12 mouse cellular contexts compared by ENCODE assay signal in the genomic region with DNA sequence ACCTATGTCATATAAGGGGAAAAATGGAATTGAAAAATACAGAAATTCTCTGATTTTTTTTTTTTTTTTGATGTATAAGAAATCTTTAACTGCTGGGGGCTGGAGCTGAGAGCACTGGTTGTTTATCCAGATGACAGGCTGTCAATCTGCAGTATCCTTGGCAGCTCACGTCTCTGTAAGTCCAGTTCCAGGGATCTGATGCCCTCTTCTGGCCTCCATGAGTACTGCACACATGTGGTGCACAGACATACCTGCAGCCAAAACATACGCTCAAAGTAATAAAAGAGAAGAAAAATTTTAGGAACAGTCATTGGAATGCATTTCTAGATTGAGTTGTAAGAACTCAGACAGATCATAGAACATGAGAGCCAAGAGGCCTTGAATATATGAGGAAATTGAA.
A peak's percentile ranks its signal among the peaks of the same experiment; 100 is the strongest.
DNase-seq lines count a peak whose midpoint lies in the region; ATAC-seq and TF ChIP-seq lines count a peak whose summit lies in the region.
"Had no signal": no experiment of that assay in that cellular context is flagged by ENCODE, and none has a peak within 500 bp of the region (broad histone marks: within the 10 kb centered on the region; RNA-seq: fewer than 3 reads in every experiment).

No protein-coding gene starts in this region.

- H3K9ac ChIP-seq in CH12.LX (ENCODE audit: insufficient read depth, low read depth): no peak overlapping the region
- H3K9ac ChIP-seq: embryonic facial prominence, embryonic 15.5 days; heart, embryonic 15.5 days; intestine, embryonic 15.5 days had no signal

- TF ChIP-seq RAD21 in CH12.LX (IDR thresholded peaks at IDR 0.05; ENCODE audit: low read depth, low read length): peak; percentile 36

- no peaks in the 10 kb centered on the region for H3K27me3 ChIP-seq in CH12.LX (replicated peaks)
- H3K27me3 ChIP-seq: embryonic facial prominence, embryonic 15.5 days; heart, embryonic 15.5 days; intestine, embryonic 15.5 days had no signal

- H3K36me3 ChIP-seq in CH12.LX (replicated peaks in 1 of 2; ENCODE audit: control insufficient read depth in 1 of 2, insufficient read depth in 1 of 2, low read length in 1 of 2): no peaks in the 10 kb centered on the region
- H3K36me3 ChIP-seq: embryonic facial prominence, embryonic 15.5 days; heart, embryonic 15.5 days; intestine, embryonic 15.5 days had no signal

- no peak for ATAC-seq in CD4-positive, CD25-positive, alpha-beta regulatory T cell, adult 4 months
- ATAC-seq: intestine, embryonic 15.5 days had no signal

- TF ChIP-seq EP300 in CH12.LX (IDR thresholded peaks at IDR 0.05; ENCODE audit: low read length): no peak

- dilution Hi-C loops in CH12.LX (cut with MboI; ENCODE audit: extremely low pct_ligation_motif_present, extremely low pct_unique_long_range_greater_than_20kb, low sequenced_read_pairs): no loop called here

- H3K27ac ChIP-seq in left cerebral cortex, adult 2 months: no peak overlapping the region
- no peak overlapping the region for H3K27ac ChIP-seq in CH12.LX (ENCODE audit: insufficient read depth, low read depth)
- H3K27ac ChIP-seq: embryonic facial prominence, embryonic 15.5 days; heart, embryonic 15.5 days; intestine, embryonic 15.5 days had no signal

- H3K4me3 ChIP-seq in left cerebral cortex, adult 2 months: no peak overlapping the region
- no peak overlapping the region for H3K4me3 ChIP-seq in CH12.LX (replicated peaks in 1 of 3; ENCODE audit: low read depth in 2 of 3, low read length in 2 of 3, poor library complexity in 1 of 3)
- H3K4me3 ChIP-seq: embryonic facial prominence, embryonic 15.5 days; heart, embryonic 15.5 days; intestine, embryonic 15.5 days had no signal

- no peak overlapping the region for H3K4me2 ChIP-seq in CH12.LX (ENCODE audit: insufficient read depth, low read depth, poor library complexity, severe bottlenecking)
- H3K4me2 ChIP-seq: embryonic facial prominence, embryonic 15.5 days; heart, embryonic 15.5 days; intestine, embryonic 15.5 days had no signal

- intact Hi-C loops in left cerebral cortex, adult 2 months (cut with DNase I): no loop called here

- no peaks in the 10 kb centered on the region for H3K79me2 ChIP-seq in CH12.LX (replicated peaks; ENCODE audit: control insufficient read depth, extremely low read depth, insufficient read depth, poor library complexity, severe bottlenecking)

- peak; percentile 45 for DNase-seq in CD4-positive, CD25-positive, alpha-beta regulatory T cell, adult 2 months (ENCODE audit: low read depth, low spot score)
- no peak for DNase-seq in left cerebral cortex, adult 2 months (ENCODE audit: extremely low spot score in 1 of 2, low spot score in 2 of 2)
- DNase-seq in left cerebral cortex, adult 9 months (ENCODE audit: low spot score in 2 of 2): no peak
- DNase-seq in CH12.LX (ENCODE audit: extremely low read depth): peak; percentile 26
- DNase-seq in lung, postnatal 36 days: peak; percentile 29
- DNase-seq in layer of hippocampus, postnatal 25 days (ENCODE audit: extremely low spot score in 1 of 2, low spot score in 1 of 2): no peak
- no peak for DNase-seq in cerebellum, adult 8-10 months
- DNase-seq: cerebellum, adult 11-12 months had no signal

- peak; percentile 27 for TF ChIP-seq CTCF in left cerebral cortex, adult 2 months (IDR thresholded peaks at IDR 0.05)
- TF ChIP-seq CTCF in CH12.LX (conservative IDR thresholded peaks at IDR 0.05 in 1 of 2, IDR thresholded peaks at IDR 0.05 in 1 of 2; ENCODE audit: low read depth in 2 of 2, low read length in 2 of 2): peak in 1 of 2 experiments; percentile 58; a peak in 3 of 4 replicates

- no peaks in the 10 kb centered on the region for H3K9me3 ChIP-seq in CH12.LX (replicated peaks; ENCODE audit: low read length)
- H3K9me3 ChIP-seq: embryonic facial prominence, embryonic 15.5 days; heart, embryonic 15.5 days; intestine, embryonic 15.5 days had no signal

- H3K4me1 ChIP-seq in CH12.LX (ENCODE audit: control insufficient read depth in 1 of 2, insufficient read depth in 2 of 2): no peaks in the 10 kb centered on the region
- H3K4me1 ChIP-seq: embryonic facial prominence, embryonic 15.5 days; heart, embryonic 15.5 days; intestine, embryonic 15.5 days had no signal

- in situ Hi-C loops in CH12.LX (cut with MboI; ENCODE audit: low pct_ligation_motif_present, low pct_unique_long_range_greater_than_20kb, low sequenced_read_pairs): no loop called here

- TF ChIP-seq POLR2A in CH12.LX (IDR thresholded peaks at IDR 0.05; ENCODE audit: low read depth, low read length): no peak

TF ChIP-seq in CH12.LX, 34 proteins besides CTCF, POLR2A, EP300 and RAD21:
- TF ChIP-seq IRF4 (IDR thresholded peaks at IDR 0.05; ENCODE audit: low read depth, low read length): no peak
- TF ChIP-seq CHD2 (IDR thresholded peaks at IDR 0.05; ENCODE audit: low read length): no peak
- peak; percentile 61 for TF ChIP-seq SMC3 (IDR thresholded peaks at IDR 0.05; ENCODE audit: low read depth, low read length)
- TF ChIP-seq TBP (conservative IDR thresholded peaks at IDR 0.05; ENCODE audit: low read depth, low read length): no peak
- no peak for TF ChIP-seq ETS1 (conservative IDR thresholded peaks at IDR 0.05; ENCODE audit: low read depth, low read length)
- no peak for TF ChIP-seq ZC3H11A (IDR thresholded peaks at IDR 0.05; ENCODE audit: low read depth, low read length)

Comparison
In these comparisons a context has a peak if more than half of its experiments do, and no peak if none do; other contexts are left out.
1. DNase-seq: peak in CD4-positive, CD25-positive, alpha-beta regulatory T cell, adult 2 months (single experiment), CH12.LX (single experiment) and lung, postnatal 36 days (single experiment); none in left cerebral cortex, adult 2 months (0 of 2), left cerebral cortex, adult 9 months (0 of 2), layer of hippocampus, postnatal 25 days (0 of 2) and cerebellum, adult 8-10 months (single experiment).